ENCODE assay signal across 27 mouse cellular contexts in the genomic region with DNA sequence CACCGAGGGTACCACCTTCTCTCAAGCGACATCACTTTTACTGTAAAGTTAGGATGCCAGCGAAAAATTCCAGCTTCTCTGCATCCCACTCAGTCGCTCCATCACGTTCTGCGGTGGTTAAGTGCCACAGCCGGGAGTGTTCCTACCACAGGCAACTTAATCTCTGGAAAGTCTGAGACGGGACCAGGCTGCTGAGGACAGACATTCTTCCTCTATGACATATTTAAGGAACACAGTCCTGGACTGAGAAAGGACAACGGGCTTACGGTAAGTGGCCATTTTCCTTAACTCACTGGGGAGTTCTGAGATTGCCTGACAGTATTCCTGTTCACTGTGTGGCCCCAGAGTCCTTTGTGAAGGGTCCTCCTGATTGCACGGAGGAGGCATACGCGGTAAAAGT. TPM values are rescaled to one million over a fixed set of nuclear protein-coding genes. Genes with fewer than 3 reads are reported as not detected.
"Had no signal": no experiment of that assay in that cellular context is flagged by ENCODE, and none has a peak within 500 bp of the region (broad histone marks: within the 10 kb centered on the region; RNA-seq: fewer than 3 reads in every experiment).

No protein-coding gene starts in this region.

- H3K27ac ChIP-seq: heart, embryonic 13.5 days; heart, embryonic 15.5 days; hindbrain, embryonic 13.5 days; hindbrain, embryonic 15.5 days; hindbrain, postnatal 0 days; intestine, embryonic 15.5 days; kidney, embryonic 15.5 days; kidney, postnatal 0 days; limb, embryonic 13.5 days; limb, embryonic 15.5 days; liver, embryonic 12.5 days; liver, embryonic 14.5 days had no signal

- H3K27me3 ChIP-seq: heart, embryonic 13.5 days; heart, embryonic 15.5 days; hindbrain, embryonic 13.5 days; hindbrain, embryonic 15.5 days; intestine, embryonic 15.5 days; kidney, embryonic 15.5 days; limb, embryonic 13.5 days; limb, embryonic 15.5 days; liver, embryonic 12.5 days had no signal

- H3K4me2 ChIP-seq: heart, embryonic 13.5 days; heart, embryonic 15.5 days; hindbrain, embryonic 13.5 days; hindbrain, embryonic 15.5 days; intestine, embryonic 15.5 days; kidney, embryonic 15.5 days; limb, embryonic 13.5 days; limb, embryonic 15.5 days; liver, embryonic 12.5 days had no signal

- DNase-seq: forebrain, postnatal 0 days; gastrocnemius, postnatal 14 days; gastrocnemius, postnatal 36 days; heart, adult 18-20 months; kidney, adult 11 months; kidney, adult 2 months; kidney, adult 9 months; kidney, postnatal 14 days; kidney, postnatal 36 days; layer of hippocampus, adult 9-11 months; layer of hippocampus, postnatal 36 days; left cerebral cortex, postnatal 4 days had no signal

- H3K9me3 ChIP-seq: heart, embryonic 13.5 days; heart, embryonic 15.5 days; hindbrain, embryonic 13.5 days; hindbrain, embryonic 15.5 days; intestine, embryonic 15.5 days; kidney, embryonic 15.5 days; limb, embryonic 13.5 days; limb, embryonic 15.5 days; liver, embryonic 12.5 days had no signal

- H3K36me3 ChIP-seq: intestine, embryonic 15.5 days; liver, embryonic 12.5 days had no signal

- H3K9ac ChIP-seq: forebrain, postnatal 0 days; heart, embryonic 13.5 days; heart, embryonic 15.5 days; hindbrain, embryonic 13.5 days; hindbrain, embryonic 15.5 days; intestine, embryonic 15.5 days; kidney, embryonic 15.5 days; limb, embryonic 13.5 days; limb, embryonic 15.5 days; liver, embryonic 12.5 days; liver, embryonic 14.5 days had no signal

- H3K4me3 ChIP-seq: heart, embryonic 13.5 days; heart, embryonic 15.5 days; hindbrain, embryonic 13.5 days; hindbrain, embryonic 15.5 days; intestine, embryonic 15.5 days; kidney, embryonic 15.5 days; limb, embryonic 13.5 days; limb, embryonic 15.5 days; liver, embryonic 12.5 days had no signal

- ATAC-seq: forebrain, postnatal 0 days; hindbrain, postnatal 0 days; intestine, embryonic 15.5 days; liver, embryonic 12.5 days had no signal

- H3K4me1 ChIP-seq: heart, embryonic 13.5 days; heart, embryonic 15.5 days; intestine, embryonic 15.5 days; kidney, embryonic 15.5 days; limb, embryonic 15.5 days; liver, embryonic 12.5 days had no signal

RNA-seq across cellular contexts. Expression of gene Nsun7, which starts 40.9 kb away (rescaled TPM):
- total RNA-seq: gastrocnemius, adult 8-10 months; gastrocnemius, postnatal 14 days; gastrocnemius, postnatal 36 days; heart, adult 18-20 months; heart, postnatal 25 days had no signal
- polyA plus RNA-seq: large intestine, adult 2 months had no signal
